Mouse (Mus musculus): ENCODE measurements around the gene Nol4l. TPM values are rescaled to one million over a fixed set of nuclear protein-coding genes. Genes with fewer than 3 reads are reported as not detected.
"Not testable (repeated sequence)": the region's sequence is repeated elsewhere in the genome, so short reads cannot be mapped to it uniquely, and the experiment has no call there.

Nol4l gene
- polyA plus RNA-seq, 2 experiments: 3.7 to 5.7 TPM

- 66% methylated on average over 1 of the region's 1 CpGs for WGBS (ENCODE audit: insufficient replicate concordance)
- H3K4me2 ChIP-seq (ENCODE audit: low read depth): no peak overlapping the region
- no peak for TF ChIP-seq CTCF (IDR thresholded peaks at IDR 0.05; ENCODE audit: low read depth)
- H3K36me3 ChIP-seq (replicated peaks; ENCODE audit: control insufficient read depth, insufficient read depth, low read depth): peaks cover 25% of the 10 kb centered on the region
- H3K9me3 ChIP-seq (ENCODE audit: control insufficient read depth, low read length): no peaks in the 10 kb centered on the region
- DNase-seq (ENCODE audit: low read depth in 3 of 3, low spot score in 3 of 3): no peak
- no peak overlapping the region for H3K27ac ChIP-seq
- ATAC-seq (ENCODE audit: insufficient read depth): no peak; the same call in 1 of the 2 replicates
- H3K4me1 ChIP-seq (replicated peaks; ENCODE audit: control insufficient read depth in 2 of 2, insufficient read depth in 2 of 2, low read length in 1 of 2): no peaks in the 10 kb centered on the region
- H3K4me3 ChIP-seq (ENCODE audit: insufficient read depth in 1 of 2, low read depth in 2 of 2, low read length in 2 of 2): no peak overlapping the region
- H3K9ac ChIP-seq (replicated peaks): no peak overlapping the region
- no peaks in the 10 kb centered on the region for H3K27me3 ChIP-seq (ENCODE audit: control insufficient read depth, insufficient read depth, low read length)
Observed at GRCm38 (mm10) chr2:153380479-153380878, 149.3 kb downstream of the Nol4l start.

DNA sequence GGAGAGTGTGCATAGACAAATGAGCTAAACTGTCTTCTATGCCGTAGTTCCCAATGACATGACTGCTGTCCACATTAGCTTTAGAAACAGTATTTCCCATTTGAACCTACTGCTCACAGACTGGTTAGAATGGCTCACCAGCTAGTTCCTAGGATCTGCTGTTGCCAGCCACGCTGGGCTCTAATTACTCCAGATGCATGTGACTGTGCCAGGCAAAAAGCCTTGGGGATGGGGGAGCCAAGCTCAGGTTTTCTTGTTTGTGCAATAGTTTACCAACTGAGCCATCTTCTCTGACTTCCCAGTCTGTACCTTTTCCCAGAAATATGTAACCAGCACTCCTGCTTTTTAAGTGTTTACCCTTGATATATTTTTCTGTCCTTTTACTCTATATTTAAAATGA is 154.4 kb downstream of the Nol4l start:
- whole genome bisulfite sequencing (ENCODE audit: insufficient replicate concordance): 83% methylated on average over 2 of the region's 2 CpGs
- Histone ChIP-seq H3K4me3 (ENCODE audit: insufficient read depth in 1 of 2, low read depth in 2 of 2, low read length in 2 of 2) (no peak overlapping the region), H3K9me3 (ENCODE audit: control insufficient read depth, low read length) (no peaks in the 10 kb centered on the region), H3K27me3 (ENCODE audit: control insufficient read depth, insufficient read depth, low read length) (no peaks in the 10 kb centered on the region), H3K9ac (replicated peaks) (no peak overlapping the region), H3K4me2 (ENCODE audit: low read depth) (no peak overlapping the region), H3K27ac (no peak overlapping the region), H3K36me3 (replicated peaks; ENCODE audit: control insufficient read depth, insufficient read depth, low read depth) (peaks cover 10% of the 10 kb centered on the region), H3K4me1 (replicated peaks; ENCODE audit: control insufficient read depth in 2 of 2, insufficient read depth in 2 of 2, low read length in 1 of 2) (no peaks in the 10 kb centered on the region)
- no peak for TF ChIP-seq CTCF (IDR thresholded peaks at IDR 0.05; ENCODE audit: low read depth)
- TF ChIP-seq EP300 (IDR thresholded peaks at IDR 0.05; ENCODE audit: low read depth): no peak
- DNase-seq (ENCODE audit: low read depth in 3 of 3, low spot score in 3 of 3) (no peak), ATAC-seq (ENCODE audit: insufficient read depth) (no peak)

DNA sequence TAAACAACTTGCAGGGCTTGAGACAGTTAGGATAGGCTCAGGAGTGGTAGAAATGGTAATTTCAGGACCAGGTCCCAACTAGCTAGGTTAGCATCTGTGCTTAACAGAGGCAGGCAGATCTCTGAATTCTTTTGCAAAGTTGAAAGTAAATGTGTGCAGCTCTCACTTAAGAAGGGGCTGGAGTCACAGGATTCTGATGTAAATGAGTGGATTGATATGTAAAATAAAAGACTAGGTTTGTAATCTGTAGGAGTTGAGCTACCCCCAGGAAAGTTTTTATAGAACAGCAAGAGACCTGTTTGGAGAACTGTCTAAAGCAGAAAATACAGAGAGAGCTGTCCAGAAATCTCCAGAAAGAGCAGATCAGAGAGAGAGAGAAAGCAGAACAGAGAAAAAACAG is 158.9 kb downstream of the Nol4l start:
- no peaks in the 10 kb centered on the region for H3K27me3 ChIP-seq (ENCODE audit: control insufficient read depth, insufficient read depth, low read length)
- peaks cover 22% of the 10 kb centered on the region for H3K36me3 ChIP-seq (replicated peaks; ENCODE audit: control insufficient read depth, insufficient read depth, low read depth)
- no peaks in the 10 kb centered on the region for H3K9me3 ChIP-seq (ENCODE audit: control insufficient read depth, low read length)
- H3K4me1 ChIP-seq (replicated peaks; ENCODE audit: control insufficient read depth in 2 of 2, insufficient read depth in 2 of 2, low read length in 1 of 2): no peaks in the 10 kb centered on the region
- ATAC-seq (ENCODE audit: insufficient read depth): no peak
- TF ChIP-seq CTCF (IDR thresholded peaks at IDR 0.05; ENCODE audit: low read depth): no peak
- TF ChIP-seq EP300 (IDR thresholded peaks at IDR 0.05; ENCODE audit: low read depth): no peak
- H3K27ac ChIP-seq: no peak overlapping the region
- no peak for DNase-seq (ENCODE audit: low read depth in 3 of 3, low spot score in 3 of 3)
- H3K4me2 ChIP-seq (ENCODE audit: low read depth): no peak overlapping the region
- H3K4me3 ChIP-seq (ENCODE audit: insufficient read depth in 1 of 2, low read depth in 2 of 2, low read length in 2 of 2): no peak overlapping the region
- H3K9ac ChIP-seq (replicated peaks): no peak overlapping the region

DNA sequence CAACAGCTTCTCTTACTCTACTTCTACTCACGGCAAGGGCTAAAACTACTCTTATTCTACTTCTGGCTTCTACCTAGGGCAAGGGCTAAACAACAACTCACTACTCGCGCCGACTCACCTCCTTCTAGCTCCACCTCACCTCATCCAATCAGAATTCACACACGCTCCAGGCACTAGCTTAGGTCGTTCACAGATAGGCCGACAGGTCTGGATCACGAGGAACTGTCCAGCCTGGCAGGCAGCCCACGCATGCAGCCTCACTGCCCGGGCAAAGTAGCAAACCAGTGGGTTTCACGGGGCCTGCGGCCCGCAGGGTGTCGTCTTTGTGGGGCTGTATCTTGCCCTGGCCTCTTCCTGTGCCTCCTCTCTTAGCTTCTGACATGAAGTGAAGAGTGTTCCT is 165.2 kb downstream of the Nol4l start:
- peaks cover 43% of the 10 kb centered on the region for H3K36me3 ChIP-seq (replicated peaks; ENCODE audit: control insufficient read depth, insufficient read depth, low read depth)
- WGBS (ENCODE audit: insufficient replicate concordance): 82% methylated on average over 14 of the region's 14 CpGs

GRCm38 (mm10) chr2:153361101-153361710 is 168.6 kb downstream of the Nol4l start:
- H3K27ac ChIP-seq: no peak overlapping the region
- no peaks in the 10 kb centered on the region for H3K27me3 ChIP-seq (ENCODE audit: control insufficient read depth, insufficient read depth, low read length)
- TF ChIP-seq EP300 (IDR thresholded peaks at IDR 0.05; ENCODE audit: low read depth) (no peak), CTCF (IDR thresholded peaks at IDR 0.05; ENCODE audit: low read depth) (no peak)
- ATAC-seq (ENCODE audit: insufficient read depth): no peak
- no peak overlapping the region for H3K9ac ChIP-seq (replicated peaks)
- peaks cover 46% of the 10 kb centered on the region for H3K36me3 ChIP-seq (replicated peaks; ENCODE audit: control insufficient read depth, insufficient read depth, low read depth)
- DNase-seq (ENCODE audit: low read depth in 3 of 3, low spot score in 3 of 3): no peak
- no peaks in the 10 kb centered on the region; a peak in 1 of 4 replicates for H3K4me1 ChIP-seq (replicated peaks; ENCODE audit: control insufficient read depth in 2 of 2, insufficient read depth in 2 of 2, low read length in 1 of 2)
- H3K4me3 ChIP-seq (ENCODE audit: insufficient read depth in 1 of 2, low read depth in 2 of 2, low read length in 2 of 2): no peak overlapping the region
- no peak overlapping the region for H3K4me2 ChIP-seq (ENCODE audit: low read depth)
- 83% methylated on average over 1 of the region's 1 CpGs for WGBS (ENCODE audit: insufficient replicate concordance)
- H3K9me3 ChIP-seq (ENCODE audit: control insufficient read depth, low read length): no peaks in the 10 kb centered on the region

More for the DNA sequence above, 165.2 kb downstream of the Nol4l start:
- H3K9ac ChIP-seq (replicated peaks); H3K4me3 ChIP-seq (ENCODE audit: insufficient read depth in 1 of 2, low read depth in 2 of 2, low read length in 2 of 2); H3K4me1 ChIP-seq (replicated peaks; ENCODE audit: control insufficient read depth in 2 of 2, insufficient read depth in 2 of 2, low read length in 1 of 2); H3K27ac ChIP-seq; ATAC-seq (ENCODE audit: insufficient read depth); H3K9me3 ChIP-seq (ENCODE audit: control insufficient read depth, low read length); H3K4me2 ChIP-seq (ENCODE audit: low read depth); H3K27me3 ChIP-seq (ENCODE audit: control insufficient read depth, insufficient read depth, low read length); DNase-seq (ENCODE audit: low read depth in 3 of 3, low spot score in 3 of 3): not testable (repeated sequence)

Other genes with a start within 250 kb of the Nol4l start
- 2.0 and 2.5 TPM in 2 replicates for gene Kif3b, start 238.6 kb downstream of the Nol4l start, polyA plus RNA-seq (2012; rRNA removed)
- gene Kif3b, start 238.6 kb downstream of the Nol4l start, polyA plus RNA-seq (2014; fragmentation: Nextera tagmentation; extraction: Ambion mirVana): 1.4 and 1.8 TPM in 2 replicates
- gene Asxl1, start 184.1 kb downstream of the Nol4l start, polyA plus RNA-seq (2012; rRNA removed): 6.4 and 7.7 TPM in 2 replicates
- gene Asxl1, start 184.1 kb downstream of the Nol4l start, polyA plus RNA-seq (2014; fragmentation: Nextera tagmentation; extraction: Ambion mirVana): 6.4 and 6.5 TPM in 2 replicates
- not detected in 2 replicates for gene 4930404H24Rik, start 37.2 kb downstream of the Nol4l start, polyA plus RNA-seq (2012; rRNA removed)
- gene 4930404H24Rik, start 37.2 kb downstream of the Nol4l start, polyA plus RNA-seq (2014; fragmentation: Nextera tagmentation; extraction: Ambion mirVana): not detected in 2 replicates
- 5.4 and 9.5 TPM in 2 replicates for gene Commd7, start 102.8 kb upstream of the Nol4l start, polyA plus RNA-seq (2012; rRNA removed)
- gene Commd7, start 102.8 kb upstream of the Nol4l start, polyA plus RNA-seq (2014; fragmentation: Nextera tagmentation; extraction: Ambion mirVana): 24.9 and 25.4 TPM in 2 replicates
- gene Dnmt3b, start 119.5 kb upstream of the Nol4l start, polyA plus RNA-seq (2012; rRNA removed): 2.2 and 2.8 TPM in 2 replicates
- 4.1 and 4.3 TPM in 2 replicates for gene Dnmt3b, start 119.5 kb upstream of the Nol4l start, polyA plus RNA-seq (2014; fragmentation: Nextera tagmentation; extraction: Ambion mirVana)
- 0.23 and 0.41 TPM in 2 replicates for gene Dnmt3c, start 166.7 kb upstream of the Nol4l start, polyA plus RNA-seq (2012; rRNA removed)
- gene Dnmt3c, start 166.7 kb upstream of the Nol4l start, polyA plus RNA-seq (2014; fragmentation: Nextera tagmentation; extraction: Ambion mirVana): 0.45 and 0.50 TPM in 2 replicates
- 10.0 and 14.3 TPM in 2 replicates for gene Mapre1, start 211.3 kb upstream of the Nol4l start, polyA plus RNA-seq (2012; rRNA removed)
- gene Mapre1, start 211.3 kb upstream of the Nol4l start, polyA plus RNA-seq (2014; fragmentation: Nextera tagmentation; extraction: Ambion mirVana): 110 and 116 TPM in 2 replicates
- gene Efcab8, start 250.0 kb upstream of the Nol4l start, polyA plus RNA-seq (2012; rRNA removed): 0.04 and 0.09 TPM in 2 replicates
- 0.08 TPM in 1 of 2 replicates, not detected in the other for gene Efcab8, start 250.0 kb upstream of the Nol4l start, polyA plus RNA-seq (2014; fragmentation: Nextera tagmentation; extraction: Ambion mirVana)

Measured in liver, embryonic 14.5 days (tissue).